Mouse (Mus musculus) MEL (cell line): ENCODE results near the gene Mob2.

Source experiments
- CTCF ChIP-seq, 3 experiments: IDR thresholded peaks in 2 of 3; conservative IDR thresholded peaks in 1 of 3; 2 replicates each; pipeline ENCODE4 v1.5.1; 2011 to 2012; ENCODE audit warnings: low read length in 3 of 3, low read depth in 2 of 3, mild to moderate bottlenecking in 2 of 3, improper control_type of control experiment in 1 of 3, inconsistent platforms in 1 of 3, mixed read lengths in 1 of 3, moderate library complexity in 1 of 3; ENCODE audit not compliant: control insufficient read depth in 1 of 3, insufficient read depth in 1 of 3, poor library complexity in 1 of 3, severe bottlenecking in 1 of 3
- GATA1 ChIP-seq: IDR thresholded peaks from 2 replicates; pipeline ENCODE4 v1.6.1; 2011; ENCODE audit warnings: low read depth, low read length, improper control_type of control experiment
- JUND ChIP-seq: IDR thresholded peaks from 2 replicates; pipeline ENCODE4 v1.6.1; 2011; ENCODE audit warnings: low read depth, mild to moderate bottlenecking, improper control_type of control experiment, low read length
- KAT2A ChIP-seq: conservative IDR thresholded peaks from 2 replicates; pipeline ENCODE4 v1.6.1; 2012; ENCODE audit warnings: low read depth, low read length, improper control_type of control experiment, inconsistent platforms
- MAX ChIP-seq: IDR thresholded peaks from 2 replicates; pipeline ENCODE4 v1.6.1; 2011; ENCODE audit warnings: low read length, improper control_type of control experiment
- SMC3 ChIP-seq: IDR thresholded peaks from 2 replicates; pipeline ENCODE4 v1.6.1; 2011; ENCODE audit warnings: low read depth, low read length, improper control_type of control experiment
- ZC3H11A ChIP-seq: IDR thresholded peaks from 2 replicates; pipeline ENCODE4 v1.6.1; 2012; ENCODE audit warnings: low read depth, mild to moderate bottlenecking, inconsistent platforms, low read length, improper control_type of control experiment

DNA sequence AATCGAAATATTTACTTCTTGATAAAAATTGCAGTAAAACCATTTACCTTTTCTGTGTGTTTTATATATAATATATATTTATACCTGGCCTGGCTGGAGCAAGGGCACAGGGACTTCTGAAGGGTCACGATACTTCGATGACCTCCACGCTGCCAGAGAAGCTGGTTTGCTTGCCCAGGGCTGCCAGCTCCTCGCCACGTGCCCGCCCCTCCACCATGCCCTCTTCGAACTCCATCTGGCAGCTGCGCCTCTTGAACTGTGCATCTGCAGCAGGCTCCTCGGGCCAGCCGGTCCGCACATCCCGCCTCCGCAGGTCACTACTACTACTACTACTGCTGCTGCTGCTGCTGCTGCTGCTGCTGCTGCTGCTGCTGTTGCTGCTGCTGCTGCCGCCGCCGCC, 20.9 kb upstream of the Mob2 start:
- no peak for TF ChIP-seq SMC3
- no peak for TF ChIP-seq KAT2A
- no peak for TF ChIP-seq CTCF (IDR thresholded peaks at IDR 0.05 in 2 of 3, conservative IDR thresholded peaks at IDR 0.05 in 1 of 3; ENCODE audit: control insufficient read depth in 1 of 3, insufficient read depth in 1 of 3, low read depth in 2 of 3, low read length in 3 of 3, poor library complexity in 1 of 3, severe bottlenecking in 1 of 3)
- TF ChIP-seq MAX = no peak
- TF ChIP-seq JUND = no peak
- TF ChIP-seq ZC3H11A = no peak
- TF ChIP-seq GATA1 = no peak
